Mouse (Mus musculus) MEL (cell line): ENCODE data around the gene Mtr. TPM values are rescaled to one million over a fixed set of nuclear protein-coding genes. Genes with fewer than 3 reads are reported as not detected.
A peak's percentile ranks its signal among the peaks of the same experiment; 100 is the strongest.

ENCODE experiments used
- DNase-seq: peaks from one replicate; pipeline ENCODE4 v3.0.0; 2011; ENCODE audit warnings: low read depth, low spot score
- H3K27ac ChIP-seq: 2 replicates; pipeline ENCODE4 v1.5.1; 2012; ENCODE audit warnings: low read depth, mild to moderate bottlenecking, control low read depth, low read length, moderate library complexity; ENCODE audit not compliant: control insufficient read depth
- H3K27me3 ChIP-seq, 2 experiments: fragments of 150-350 bp in 1 of 2; sonication (generic) in 1 of 2; 2 replicates each; pipeline ENCODE4 v1.6.1; 2012; ENCODE audit warnings: low read length in 2 of 2, mild to moderate bottlenecking in 2 of 2, improper control_type of control experiment in 1 of 2, moderate library complexity in 1 of 2; ENCODE audit not compliant: insufficient read depth in 2 of 2, control insufficient read depth in 1 of 2
- H3K36me3 ChIP-seq, 2 experiments: 2 replicates each; pipeline ENCODE4 v1.6.1; 2012 to 2014; ENCODE audit warnings: low read length in 2 of 2, improper control_type of control experiment in 1 of 2, inconsistent platforms in 1 of 2, mild to moderate bottlenecking in 1 of 2; ENCODE audit not compliant: insufficient read depth in 2 of 2, control insufficient read depth in 1 of 2
- H3K4me1 ChIP-seq, 2 experiments: fragments of 150-350 bp in 1 of 2; sonication (generic) in 1 of 2; 2 replicates each; pipeline ENCODE4 v1.6.1; 2012; ENCODE audit warnings: low read length in 2 of 2, improper control_type of control experiment in 1 of 2, mild to moderate bottlenecking in 1 of 2; ENCODE audit not compliant: insufficient read depth in 2 of 2, control insufficient read depth in 1 of 2
- H3K4me3 ChIP-seq, 2 experiments: fragments of 150-350 bp in 1 of 2; sonication (generic) in 1 of 2; 2 replicates each; pipeline ENCODE4 v1.5.1; 2012; ENCODE audit warnings: low read depth in 2 of 2, low read length in 2 of 2, mild to moderate bottlenecking in 2 of 2, moderate library complexity in 2 of 2, control low read depth in 1 of 2, improper control_type of control experiment in 1 of 2; ENCODE audit not compliant: control insufficient read depth in 1 of 2, insufficient read depth in 1 of 2
- H3K79me2 ChIP-seq: 2 replicates; pipeline ENCODE4 v1.6.1; 2012; ENCODE audit warnings: mild to moderate bottlenecking, low read length, moderate library complexity; ENCODE audit not compliant: control insufficient read depth, poor library complexity, insufficient read depth
- H3K9ac ChIP-seq: 2 replicates; pipeline ENCODE4 v1.6.1; 2012; ENCODE audit warnings: low read depth, mild to moderate bottlenecking, control low read depth, low read length, moderate library complexity; ENCODE audit not compliant: control insufficient read depth, poor library complexity, severe bottlenecking
- H3K9me3 ChIP-seq: fragments of 150-350 bp; sonication (generic); replicated peaks from 2 replicates; pipeline ENCODE4 v1.6.1; 2012; ENCODE audit warnings: mild to moderate bottlenecking, low read length, improper control_type of control experiment, moderate library complexity; ENCODE audit not compliant: insufficient read depth
- BHLHE40 ChIP-seq: IDR thresholded peaks from 2 replicates; pipeline ENCODE4 v1.6.1; 2012; ENCODE audit warnings: low read depth, mild to moderate bottlenecking, inconsistent platforms, low read length, improper control_type of control experiment, borderline replicate concordance
- CHD1 ChIP-seq: IDR thresholded peaks from 2 replicates; pipeline ENCODE4 v1.6.1; 2012; ENCODE audit warnings: low read depth, mild to moderate bottlenecking, inconsistent platforms, low read length, improper control_type of control experiment
- CHD2 ChIP-seq: IDR thresholded peaks from 2 replicates; pipeline ENCODE4 v1.6.1; 2011; ENCODE audit warnings: low read length, improper control_type of control experiment
- CTCF ChIP-seq, 3 experiments: IDR thresholded peaks in 2 of 3; conservative IDR thresholded peaks in 1 of 3; 2 replicates each; pipeline ENCODE4 v1.5.1; 2011 to 2012; ENCODE audit warnings: low read length in 3 of 3, low read depth in 2 of 3, mild to moderate bottlenecking in 2 of 3, improper control_type of control experiment in 1 of 3, inconsistent platforms in 1 of 3, mixed read lengths in 1 of 3, moderate library complexity in 1 of 3; ENCODE audit not compliant: control insufficient read depth in 1 of 3, insufficient read depth in 1 of 3, poor library complexity in 1 of 3, severe bottlenecking in 1 of 3
- E2F4 ChIP-seq: IDR thresholded peaks from 2 replicates; pipeline ENCODE4 v1.6.1; 2011; ENCODE audit warnings: low read depth, low read length, improper control_type of control experiment, borderline replicate concordance
- ELF1 ChIP-seq: IDR thresholded peaks from 2 replicates; pipeline ENCODE4 v1.6.1; 2014; ENCODE audit warnings: low read depth, mild to moderate bottlenecking, inconsistent platforms, low read length, improper control_type of control experiment, moderate library complexity
- EP300 ChIP-seq, 2 experiments: IDR thresholded peaks; 2 replicates each; pipeline ENCODE4 v1.6.1; 2011; ENCODE audit warnings: improper control_type of control experiment in 2 of 2, low read length in 2 of 2, low read depth in 1 of 2, mild to moderate bottlenecking in 1 of 2
- ETS1 ChIP-seq: IDR thresholded peaks from 2 replicates; pipeline ENCODE4 v1.6.1; 2012; ENCODE audit warnings: low read depth, mild to moderate bottlenecking, inconsistent platforms, low read length, improper control_type of control experiment, moderate library complexity
- GABPA ChIP-seq: IDR thresholded peaks from 2 replicates; pipeline ENCODE4 v1.6.1; 2012; ENCODE audit warnings: low read depth, mild to moderate bottlenecking, inconsistent platforms, low read length, improper control_type of control experiment, moderate library complexity
- GATA1 ChIP-seq: IDR thresholded peaks from 2 replicates; pipeline ENCODE4 v1.6.1; 2011; ENCODE audit warnings: low read depth, low read length, improper control_type of control experiment
- HCFC1 ChIP-seq: IDR thresholded peaks from 2 replicates; pipeline ENCODE4 v1.6.1; 2012; ENCODE audit warnings: low read depth, mild to moderate bottlenecking, inconsistent platforms, low read length, improper control_type of control experiment, moderate library complexity
- JUND ChIP-seq: IDR thresholded peaks from 2 replicates; pipeline ENCODE4 v1.6.1; 2011; ENCODE audit warnings: low read depth, mild to moderate bottlenecking, improper control_type of control experiment, low read length
- KAT2A ChIP-seq: conservative IDR thresholded peaks from 2 replicates; pipeline ENCODE4 v1.6.1; 2012; ENCODE audit warnings: low read depth, low read length, improper control_type of control experiment, inconsistent platforms
- MAFK ChIP-seq: IDR thresholded peaks from 2 replicates; pipeline ENCODE4 v1.6.1; 2011; ENCODE audit warnings: low read depth, mild to moderate bottlenecking, low read length, improper control_type of control experiment, borderline replicate concordance
- MAX ChIP-seq: IDR thresholded peaks from 2 replicates; pipeline ENCODE4 v1.6.1; 2011; ENCODE audit warnings: low read length, improper control_type of control experiment
- MAZ ChIP-seq: IDR thresholded peaks from 2 replicates; pipeline ENCODE4 v1.6.1; 2012; ENCODE audit warnings: low read depth, mild to moderate bottlenecking, inconsistent platforms, low read length, improper control_type of control experiment
- MEF2A ChIP-seq: IDR thresholded peaks from 2 replicates; pipeline ENCODE4 v1.6.1; 2014; ENCODE audit warnings: low read depth, mild to moderate bottlenecking, inconsistent platforms, low read length, improper control_type of control experiment; ENCODE audit not compliant: poor library complexity, insufficient replicate concordance, severe bottlenecking; ENCODE audit errors: extremely low read depth
- MXI1 ChIP-seq: IDR thresholded peaks from 2 replicates; pipeline ENCODE4 v1.6.1; 2011; ENCODE audit warnings: mild to moderate bottlenecking, low read depth, low read length, improper control_type of control experiment
- MYB ChIP-seq: IDR thresholded peaks from 2 replicates; pipeline ENCODE4 v1.6.1; 2011; ENCODE audit warnings: mild to moderate bottlenecking, low read depth, low read length, improper control_type of control experiment
- MYC ChIP-seq: IDR thresholded peaks from 2 replicates; pipeline ENCODE4 v1.6.1; 2011; ENCODE audit warnings: low read depth, mild to moderate bottlenecking, low read length, improper control_type of control experiment, moderate library complexity
- NELFE ChIP-seq: IDR thresholded peaks from 2 replicates; pipeline ENCODE4 v1.6.1; 2011; ENCODE audit warnings: low read depth, low read length, improper control_type of control experiment
- NRF1 ChIP-seq: IDR thresholded peaks from 2 replicates; pipeline ENCODE4 v1.6.1; 2014; ENCODE audit warnings: low read depth, mild to moderate bottlenecking, inconsistent platforms, low read length, improper control_type of control experiment, moderate library complexity; ENCODE audit not compliant: poor library complexity, insufficient read depth, severe bottlenecking
- POLR2AphosphoS2 ChIP-seq: IDR thresholded peaks from 2 replicates; pipeline ENCODE4 v1.6.1; 2011; ENCODE audit warnings: low read length, improper control_type of control experiment
- POLR2AphosphoS5 ChIP-seq: IDR thresholded peaks from 2 replicates; pipeline ENCODE4 v1.6.1; 2012; ENCODE audit warnings: low read depth, borderline replicate concordance, mild to moderate bottlenecking, inconsistent platforms, low read length, moderate library complexity, mixed read lengths
- RAD21 ChIP-seq: IDR thresholded peaks from 2 replicates; pipeline ENCODE4 v1.6.1; 2011; ENCODE audit warnings: mild to moderate bottlenecking, low read depth, low read length, improper control_type of control experiment
- RCOR1 ChIP-seq: IDR thresholded peaks from 2 replicates; pipeline ENCODE4 v1.6.1; 2012; ENCODE audit warnings: low read depth, mild to moderate bottlenecking, inconsistent platforms, low read length, improper control_type of control experiment
- TAL1 ChIP-seq: IDR thresholded peaks from 2 replicates; pipeline ENCODE4 v1.6.1; 2012; ENCODE audit warnings: mild to moderate bottlenecking, inconsistent platforms, low read length, moderate library complexity, mixed read lengths
- TBP ChIP-seq: IDR thresholded peaks from 2 replicates; pipeline ENCODE4 v1.8.0; 2011; ENCODE audit warnings: low read depth, low read length, improper control_type of control experiment
- TCF12 ChIP-seq: IDR thresholded peaks from 2 replicates; pipeline ENCODE4 v1.6.1; 2014; ENCODE audit warnings: low read depth, mild to moderate bottlenecking, inconsistent platforms, low read length, improper control_type of control experiment, moderate library complexity
- UBTF ChIP-seq: IDR thresholded peaks from 2 replicates; pipeline ENCODE4 v1.6.1; 2012; ENCODE audit warnings: low read depth, mild to moderate bottlenecking, inconsistent platforms, low read length, improper control_type of control experiment, moderate library complexity, borderline replicate concordance; ENCODE audit not compliant: insufficient read depth
- USF1 ChIP-seq: IDR thresholded peaks from 2 replicates; pipeline ENCODE4 v1.6.1; 2014; ENCODE audit warnings: low read depth, mild to moderate bottlenecking, inconsistent platforms, low read length, improper control_type of control experiment, moderate library complexity
- USF2 ChIP-seq, 2 experiments: IDR thresholded peaks; 2 replicates each; pipeline ENCODE4 v1.6.1; 2011 to 2012; ENCODE audit warnings: improper control_type of control experiment in 2 of 2, low read length in 2 of 2, borderline replicate concordance in 1 of 2, inconsistent platforms in 1 of 2, low read depth in 1 of 2, mild to moderate bottlenecking in 1 of 2; ENCODE audit not compliant: insufficient read depth in 1 of 2
- ZC3H11A ChIP-seq: IDR thresholded peaks from 2 replicates; pipeline ENCODE4 v1.6.1; 2012; ENCODE audit warnings: low read depth, mild to moderate bottlenecking, inconsistent platforms, low read length, improper control_type of control experiment
- ZKSCAN1 ChIP-seq: IDR thresholded peaks from 2 replicates; pipeline ENCODE4 v1.6.1; 2012; ENCODE audit warnings: low read depth, mild to moderate bottlenecking, inconsistent platforms, low read length, improper control_type of control experiment, moderate library complexity
- ZNF384 ChIP-seq: IDR thresholded peaks from 2 replicates; pipeline ENCODE4 v1.6.1; 2012; ENCODE audit warnings: low read depth, mild to moderate bottlenecking, inconsistent platforms, low read length, improper control_type of control experiment
- polyA plus RNA-seq, 2 experiments: library from polyadenylated mRNA; stranded (reverse) in 1 of 2; unstranded in 1 of 2; fragments of >175 nt in 1 of 2; fragments of >200 nt in 1 of 2; gene quantifications; 2 replicates each; pipeline versions ENCODE4 v1.2.1 to v1.2.4; 2012; ENCODE audit warnings: low replicate concordance in 2 of 2, low read depth in 1 of 2; ENCODE audit not compliant: insufficient read length in 2 of 2, insufficient read depth in 1 of 2, missing spikeins in 1 of 2
- total RNA-seq: library from RNA; depleted of rRNA; stranded (reverse); fragments of 300-350 nt; gene quantifications from 2 replicates; pipeline ENCODE4 v1.2.3, GENCODE M21; 2012

Gene Mtr
- total and polyA plus RNA-seq, 3 experiments: 25.5 to 53.0 (median 32.2) TPM

DNA sequence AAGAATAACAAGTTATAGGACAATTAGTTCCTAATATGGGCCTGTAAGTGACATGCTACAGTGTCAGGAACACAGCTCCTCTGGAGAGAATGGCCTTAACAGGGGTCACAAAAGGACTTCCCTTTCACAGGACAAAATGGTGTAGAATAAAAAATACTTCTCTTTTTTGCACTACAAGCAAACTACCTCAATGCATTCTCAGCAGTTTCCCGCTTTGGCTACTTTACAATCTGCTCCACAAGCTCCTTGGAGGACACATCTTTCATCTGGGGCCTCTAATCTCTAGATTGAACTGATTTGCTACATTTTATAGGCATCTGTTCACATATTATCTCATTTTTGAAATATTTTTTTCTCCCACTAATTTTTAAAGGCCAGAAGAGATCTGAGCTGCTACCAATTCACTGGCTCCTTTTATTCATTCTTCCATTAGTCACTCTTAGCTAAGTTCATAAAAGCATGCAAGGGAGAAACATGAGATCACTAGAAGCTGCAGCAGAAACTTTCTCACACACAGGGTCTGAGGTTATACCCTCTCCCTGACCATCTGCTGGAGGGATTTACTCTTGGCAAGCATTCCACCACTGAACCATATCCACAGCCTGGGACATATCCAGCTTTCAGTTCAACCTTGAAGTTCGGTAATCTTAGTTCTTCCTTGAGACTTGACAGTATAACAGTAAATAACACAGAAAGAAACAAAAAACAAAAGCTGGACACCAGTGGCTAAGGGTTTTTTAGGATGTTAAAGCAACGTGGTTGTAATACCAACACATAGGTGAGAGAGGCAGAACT, 1.8 kb downstream of the Mtr start:
- no peaks in the 10 kb centered on the region for H3K27me3 ChIP-seq
- H3K36me3 ChIP-seq: peaks cover 17 to 34% of the 10 kb centered on the region in 2 experiments
- H3K4me3 ChIP-seq: peak overlapping the region; percentile 72 to 97
- H3K9me3 ChIP-seq: no peaks in the 10 kb centered on the region
- peak; percentile 68 for DNase-seq
- H3K4me1 ChIP-seq: peaks cover 8 to 20% of the 10 kb centered on the region in 2 experiments
- H3K79me2 ChIP-seq: peaks cover 45% of the 10 kb centered on the region
- peak overlapping the region; percentile 57; the same call in 1 of the 2 replicates for H3K27ac ChIP-seq
- H3K9ac ChIP-seq: peak overlapping the region; percentile 99
- TF ChIP-seq GABPA: no peak
- no peak for TF ChIP-seq ZC3H11A
- TF ChIP-seq JUND: no peak
- TF ChIP-seq ETS1: peak; percentile 44; the same call in 1 of the 2 replicates
- TF ChIP-seq NRF1: no peak
- TF ChIP-seq BHLHE40: no peak
- TF ChIP-seq USF1: no peak
- TF ChIP-seq MXI1: 0 out of 2 replicates have a peak, but pooled peaks have one; percentile 22
- peak; percentile 71 for TF ChIP-seq MAFK
- no peak for TF ChIP-seq GATA1
- no peak for TF ChIP-seq MAZ
- TF ChIP-seq TAL1: no peak
- TF ChIP-seq ZNF384: 0 out of 2 replicates have a peak, but pooled peaks have one; percentile 18
- no peak for TF ChIP-seq UBTF
- no peak for TF ChIP-seq NELFE
- no peak for TF ChIP-seq HCFC1
- no peak for TF ChIP-seq POLR2AphosphoS2
- TF ChIP-seq MEF2A: no peak
- TF ChIP-seq TBP: no peak
- no peak for TF ChIP-seq RCOR1
- TF ChIP-seq TCF12: no peak
- TF ChIP-seq CHD1: no peak
- TF ChIP-seq CHD2: no peak
- no peak for TF ChIP-seq KAT2A
- no peak for TF ChIP-seq POLR2AphosphoS5
- no peak for TF ChIP-seq USF2 (IDR thresholded peaks at IDR 0.05; ENCODE audit: borderline replicate concordance in 1 of 2, insufficient read depth in 1 of 2, low read depth in 1 of 2, low read length in 2 of 2)
- no peak for TF ChIP-seq CTCF (IDR thresholded peaks at IDR 0.05 in 2 of 3, conservative IDR thresholded peaks at IDR 0.05 in 1 of 3; ENCODE audit: control insufficient read depth in 1 of 3, insufficient read depth in 1 of 3, low read depth in 2 of 3, low read length in 3 of 3, poor library complexity in 1 of 3, severe bottlenecking in 1 of 3)
- TF ChIP-seq ELF1: no peak
- TF ChIP-seq MYB: no peak
- 0 out of 2 replicates have a peak, but pooled peaks have one; percentile 36 for TF ChIP-seq E2F4
- TF ChIP-seq MAX: no peak
- TF ChIP-seq ZKSCAN1: no peak
- peak in 1 of 2 experiments; percentile 23; a peak in 1 of 4 replicates for TF ChIP-seq EP300 (IDR thresholded peaks at IDR 0.05; ENCODE audit: low read depth in 1 of 2, low read length in 2 of 2)
- TF ChIP-seq RAD21: no peak
- no peak for TF ChIP-seq MYC
